Mouse (Mus musculus): ENCODE data around the gene Borcs6.

GRCm38 (mm10) chr11:69036486-69037230, 22.9 kb upstream of the Borcs6 start:
- TF ChIP-seq EP300 (IDR thresholded peaks at IDR 0.05) (no peak), CTCF (IDR thresholded peaks at IDR 0.05) (no peak)

All from lung, postnatal 0 days (tissue).